Mouse (Mus musculus): ENCODE data around the gene Taar6. TPM values are rescaled to one million over a fixed set of nuclear protein-coding genes. Genes with fewer than 3 reads are reported as not detected.

Taar6 gene
- total and polyA plus RNA-seq, 3 experiments = not detected

DNA sequence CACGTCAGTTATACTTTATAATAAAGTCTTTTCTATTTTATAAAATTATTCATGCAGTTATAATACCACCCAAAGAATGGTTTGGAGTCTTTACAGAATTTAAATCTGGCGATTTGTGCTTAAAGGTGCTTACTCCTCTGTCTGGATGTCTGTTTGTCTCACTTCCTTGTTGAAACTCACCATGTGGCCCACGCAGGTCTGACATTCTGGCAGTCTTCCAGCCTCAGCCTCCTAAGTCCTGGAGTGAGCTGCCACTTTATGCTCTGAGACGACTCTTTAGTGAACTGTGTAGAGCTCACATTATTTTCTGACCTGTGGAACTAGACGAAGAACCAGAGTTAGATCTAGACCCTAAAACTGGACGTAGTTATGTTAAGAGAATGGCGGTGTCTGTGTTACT, 37.4 kb downstream of the Taar6 start:
- Histone ChIP-seq H3K4me3 (ENCODE audit: low read depth, low read length) (no peak overlapping the region), H3K36me3 (replicated peaks) (no peaks in the 10 kb centered on the region), H3K4me1 (ENCODE audit: insufficient read depth, low read depth, low read length) (no peaks in the 10 kb centered on the region), H3K9me3 (replicated peaks) (no peaks in the 10 kb centered on the region), H3K27me3 (ENCODE audit: insufficient read depth, low read length) (0 out of 2 replicates have a peak, but pooled peaks cover 2% of the 10 kb centered on the region)
- ATAC-seq (ENCODE audit: extremely low read depth, insufficient number of reproducible peaks, low FRiP score, poor library complexity, severe bottlenecking) (no peak), DNase-seq (ENCODE audit: low spot score) (no peak)
- TF ChIP-seq TAL1 (conservative IDR thresholded peaks at IDR 0.05; ENCODE audit: low read depth, low read length) (no peak), POLR2AphosphoS5 (IDR thresholded peaks at IDR 0.05; ENCODE audit: insufficient replicate concordance, low read depth, low read length) (no peak), CTCF (IDR thresholded peaks at IDR 0.05; ENCODE audit: low read depth, low read length) (no peak), GATA1 (IDR thresholded peaks at IDR 0.05; ENCODE audit: borderline replicate concordance, low read length) (no peak), GATA2 (IDR thresholded peaks at IDR 0.05; ENCODE audit: borderline replicate concordance, low read depth, low read length) (no peak)

DNA sequence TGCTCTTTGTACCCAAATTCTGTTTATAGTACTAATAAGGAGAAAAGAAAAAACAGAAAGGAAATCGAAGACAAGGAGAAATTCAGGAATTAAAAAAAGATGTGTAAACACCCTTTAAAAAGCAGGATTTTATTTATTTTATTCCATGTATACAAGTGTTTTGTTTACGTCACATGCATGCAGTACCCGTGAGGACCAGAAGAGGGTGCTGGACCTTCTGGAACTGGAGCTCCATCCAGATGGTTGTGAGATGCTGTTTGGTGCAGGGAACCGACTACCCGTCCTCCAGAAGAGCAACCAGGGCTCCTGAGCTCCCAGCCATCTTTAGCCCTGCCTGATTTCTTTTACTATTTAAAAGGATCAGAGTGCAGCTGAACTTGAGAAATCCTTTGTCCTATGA, 43.0 kb downstream of the Taar6 start:
- Histone ChIP-seq H3K9me3 (replicated peaks) (no peaks in the 10 kb centered on the region), H3K4me3 (ENCODE audit: low read depth, low read length) (no peak overlapping the region), H3K27me3 (ENCODE audit: insufficient read depth, low read length) (no peaks in the 10 kb centered on the region), H3K36me3 (replicated peaks) (no peaks in the 10 kb centered on the region), H3K4me1 (ENCODE audit: insufficient read depth, low read depth, low read length) (no peaks in the 10 kb centered on the region)
- ATAC-seq (ENCODE audit: extremely low read depth, insufficient number of reproducible peaks, low FRiP score, poor library complexity, severe bottlenecking) (no peak), DNase-seq (ENCODE audit: low spot score) (no peak)
- TF ChIP-seq CTCF (IDR thresholded peaks at IDR 0.05; ENCODE audit: low read depth, low read length) = peak; percentile 40; the same call in 1 of the 2 replicates
- TF ChIP-seq GATA1 (IDR thresholded peaks at IDR 0.05; ENCODE audit: borderline replicate concordance, low read length) = no peak

DNA sequence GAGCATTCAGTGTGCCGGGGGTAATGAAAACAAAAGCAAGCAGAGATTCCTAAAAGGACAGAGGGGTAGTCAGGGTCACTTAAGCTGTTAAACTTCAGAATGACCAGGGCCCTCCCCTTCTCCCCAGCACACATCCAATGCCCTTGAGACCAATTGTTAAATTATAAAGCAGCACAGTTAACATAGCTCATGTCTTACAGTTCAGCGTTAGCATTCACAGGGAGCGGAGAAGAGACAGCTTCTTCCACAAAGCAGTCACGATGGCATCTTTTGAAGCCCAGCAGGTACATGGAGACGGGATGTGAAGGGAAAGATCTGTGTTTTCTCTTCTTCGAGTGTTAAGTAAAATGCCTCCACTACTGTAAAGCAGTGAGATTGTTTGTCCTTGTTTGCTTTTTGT, 47.1 kb downstream of the Taar6 start, which contains the start of gene Taar2:
Gene Taar2, plus strand, starts transcription at position 261 of the 400 bp plus-strand sequence.
- DNase-seq (ENCODE audit: low spot score) = no peak
- Histone ChIP-seq H3K27me3 (ENCODE audit: insufficient read depth, low read length) (no peaks in the 10 kb centered on the region), H3K4me1 (ENCODE audit: insufficient read depth, low read depth, low read length) (no peaks in the 10 kb centered on the region), H3K4me3 (ENCODE audit: low read depth, low read length) (no peak within 1 kb of the TSS), H3K36me3 (replicated peaks) (no peaks in the 10 kb centered on the region), H3K9me3 (replicated peaks) (no peaks in the 10 kb centered on the region)
- no peak; the same call in 1 of the 2 replicates for ATAC-seq (ENCODE audit: extremely low read depth, insufficient number of reproducible peaks, low FRiP score, poor library complexity, severe bottlenecking)
- TF ChIP-seq GATA1 (IDR thresholded peaks at IDR 0.05; ENCODE audit: borderline replicate concordance, low read length) = no peak
- no peak for TF ChIP-seq POLR2AphosphoS5 (IDR thresholded peaks at IDR 0.05; ENCODE audit: insufficient replicate concordance, low read depth, low read length)

DNA sequence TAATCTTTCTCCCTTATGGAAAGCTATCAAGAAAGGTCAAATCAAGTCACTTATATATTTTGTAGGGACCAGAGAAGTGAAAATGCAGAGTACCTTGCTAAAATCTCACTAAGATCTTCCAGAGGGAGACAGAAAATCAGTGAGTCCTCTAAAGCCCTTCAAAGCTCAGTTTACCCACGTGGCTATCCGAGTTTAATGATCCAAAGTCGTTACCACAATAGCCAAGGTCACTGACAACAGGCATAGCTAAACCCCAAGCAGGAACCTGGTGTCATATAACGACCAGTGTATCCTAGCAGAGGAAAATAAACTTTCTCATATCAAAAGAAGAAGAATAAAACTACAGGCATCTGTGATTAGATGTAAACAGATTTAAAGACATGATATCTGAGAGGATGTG, 47.8 kb downstream of the Taar6 start:
- DNase-seq (ENCODE audit: low spot score) (no peak), ATAC-seq (ENCODE audit: extremely low read depth, insufficient number of reproducible peaks, low FRiP score, poor library complexity, severe bottlenecking) (no peak)
- no peak overlapping the region for H3K4me3 ChIP-seq (ENCODE audit: low read depth, low read length)
- H3K4me1 ChIP-seq (ENCODE audit: insufficient read depth, low read depth, low read length) = no peaks in the 10 kb centered on the region
- no peaks in the 10 kb centered on the region for H3K36me3 ChIP-seq (replicated peaks)
- H3K9me3 ChIP-seq (replicated peaks) = no peaks in the 10 kb centered on the region
- TF ChIP-seq GATA2 (IDR thresholded peaks at IDR 0.05; ENCODE audit: borderline replicate concordance, low read depth, low read length) (no peak), TAL1 (conservative IDR thresholded peaks at IDR 0.05; ENCODE audit: low read depth, low read length) (no peak), CTCF (IDR thresholded peaks at IDR 0.05; ENCODE audit: low read depth, low read length) (no peak), GATA1 (IDR thresholded peaks at IDR 0.05; ENCODE audit: borderline replicate concordance, low read length) (no peak), POLR2AphosphoS5 (IDR thresholded peaks at IDR 0.05; ENCODE audit: insufficient replicate concordance, low read depth, low read length) (no peak)
- H3K27me3 ChIP-seq (ENCODE audit: insufficient read depth, low read length) = no peaks in the 10 kb centered on the region

Other genes with a start within 250 kb of the Taar6 start
- 1,930 and 2,036 TPM in 2 replicates for gene Rps12, start 198.4 kb downstream of the Taar6 start, total RNA-seq (2014; fragmentation: Nextera tagmentation)
- 1,882 and 2,182 TPM in 2 replicates for gene Rps12, start 198.4 kb downstream of the Taar6 start, total RNA-seq (2017)
- 1,152 and 1,558 TPM in 2 replicates for gene Rps12, start 198.4 kb downstream of the Taar6 start, polyA plus RNA-seq (2012)
- gene Slc18b1, start 188.7 kb downstream of the Taar6 start, total RNA-seq (2014; fragmentation: Nextera tagmentation) = not detected in 2 replicates
- gene Slc18b1, start 188.7 kb downstream of the Taar6 start, total RNA-seq (2017) = not detected in 2 replicates
- not detected in 2 replicates for gene Slc18b1, start 188.7 kb downstream of the Taar6 start, polyA plus RNA-seq (2012)
- gene Vnn3, start 134.2 kb downstream of the Taar6 start, total RNA-seq (2014; fragmentation: Nextera tagmentation) = not detected in 2 replicates
- not detected in 2 replicates for gene Vnn3, start 134.2 kb downstream of the Taar6 start, total RNA-seq (2017)
- gene Vnn3, start 134.2 kb downstream of the Taar6 start, polyA plus RNA-seq (2012) = not detected in 2 replicates
- not detected in 2 replicates for gene Vnn1, start 91.0 kb downstream of the Taar6 start, total RNA-seq (2014; fragmentation: Nextera tagmentation)
- gene Vnn1, start 91.0 kb downstream of the Taar6 start, total RNA-seq (2017) = 0.06 TPM in 1 of 2 replicates, not detected in the other
- not detected in 2 replicates for gene Vnn1, start 91.0 kb downstream of the Taar6 start, polyA plus RNA-seq (2012)
- not detected in 2 replicates for gene Taar1, start 65.3 kb downstream of the Taar6 start, total RNA-seq (2014; fragmentation: Nextera tagmentation)
- 0.23 TPM in 1 of 2 replicates, not detected in the other for gene Taar1, start 65.3 kb downstream of the Taar6 start, total RNA-seq (2017)
- not detected in 2 replicates for gene Taar1, start 65.3 kb downstream of the Taar6 start, polyA plus RNA-seq (2012)
- gene Taar2, start 47.1 kb downstream of the Taar6 start, total RNA-seq (2014; fragmentation: Nextera tagmentation) = not detected in 2 replicates
- gene Taar2, start 47.1 kb downstream of the Taar6 start, total RNA-seq (2017) = 0.12 TPM in 1 of 2 replicates, not detected in the other
- not detected in 2 replicates for gene Taar2, start 47.1 kb downstream of the Taar6 start, polyA plus RNA-seq (2012)
- not detected in 2 replicates for gene Taar3, start 36.1 kb downstream of the Taar6 start, total RNA-seq (2014; fragmentation: Nextera tagmentation)
- gene Taar3, start 36.1 kb downstream of the Taar6 start, total RNA-seq (2017) = 0.11 TPM in 1 of 2 replicates, not detected in the other
- not detected in 2 replicates for gene Taar3, start 36.1 kb downstream of the Taar6 start, polyA plus RNA-seq (2012)
- not detected in 2 replicates for gene Taar4, start 25.2 kb downstream of the Taar6 start, total RNA-seq (2014; fragmentation: Nextera tagmentation)
- 0.29 TPM in 1 of 2 replicates, not detected in the other for gene Taar4, start 25.2 kb downstream of the Taar6 start, total RNA-seq (2017)
- gene Taar4, start 25.2 kb downstream of the Taar6 start, polyA plus RNA-seq (2012) = not detected in 2 replicates
- not detected in 2 replicates for gene Taar5, start 14.9 kb downstream of the Taar6 start, total RNA-seq (2014; fragmentation: Nextera tagmentation)
- 0.38 TPM in 1 of 2 replicates, not detected in the other for gene Taar5, start 14.9 kb downstream of the Taar6 start, total RNA-seq (2017)
- gene Taar5, start 14.9 kb downstream of the Taar6 start, polyA plus RNA-seq (2012) = not detected in 2 replicates
- gene Taar7a, start 7.8 kb upstream of the Taar6 start, total RNA-seq (2014; fragmentation: Nextera tagmentation) = not detected in 2 replicates
- not detected in 2 replicates for gene Taar7a, start 7.8 kb upstream of the Taar6 start, total RNA-seq (2017)
- not detected in 2 replicates for gene Taar7a, start 7.8 kb upstream of the Taar6 start, polyA plus RNA-seq (2012)
- gene Taar7b, start 14.3 kb upstream of the Taar6 start, total RNA-seq (2014; fragmentation: Nextera tagmentation) = not detected in 2 replicates
- not detected in 2 replicates for gene Taar7b, start 14.3 kb upstream of the Taar6 start, total RNA-seq (2017)
- gene Taar7b, start 14.3 kb upstream of the Taar6 start, polyA plus RNA-seq (2012) = not detected in 2 replicates
- not detected in 2 replicates for gene Taar7d, start 41.6 kb upstream of the Taar6 start, total RNA-seq (2014; fragmentation: Nextera tagmentation)
- 0.16 TPM in 1 of 2 replicates, not detected in the other for gene Taar7d, start 41.6 kb upstream of the Taar6 start, total RNA-seq (2017)
- gene Taar7d, start 41.6 kb upstream of the Taar6 start, polyA plus RNA-seq (2012) = not detected in 2 replicates
- gene Taar7e, start 52.0 kb upstream of the Taar6 start, total RNA-seq (2014; fragmentation: Nextera tagmentation) = not detected in 2 replicates
- gene Taar7e, start 52.0 kb upstream of the Taar6 start, total RNA-seq (2017) = 0.33 TPM in 1 of 2 replicates, not detected in the other
- gene Taar7e, start 52.0 kb upstream of the Taar6 start, polyA plus RNA-seq (2012) = not detected in 2 replicates
- gene Taar7f, start 63.9 kb upstream of the Taar6 start, total RNA-seq (2014; fragmentation: Nextera tagmentation) = not detected in 2 replicates
- not detected in 2 replicates for gene Taar7f, start 63.9 kb upstream of the Taar6 start, total RNA-seq (2017)
- gene Taar7f, start 63.9 kb upstream of the Taar6 start, polyA plus RNA-seq (2012) = not detected in 2 replicates
- not detected in 2 replicates for gene Taar8a, start 90.9 kb upstream of the Taar6 start, total RNA-seq (2014; fragmentation: Nextera tagmentation)
- gene Taar8a, start 90.9 kb upstream of the Taar6 start, total RNA-seq (2017) = not detected in 2 replicates
- gene Taar8a, start 90.9 kb upstream of the Taar6 start, polyA plus RNA-seq (2012) = not detected in 2 replicates
- gene Taar8b, start 106.6 kb upstream of the Taar6 start, total RNA-seq (2014; fragmentation: Nextera tagmentation) = not detected in 2 replicates
- gene Taar8b, start 106.6 kb upstream of the Taar6 start, total RNA-seq (2017) = not detected in 2 replicates
- gene Taar8b, start 106.6 kb upstream of the Taar6 start, polyA plus RNA-seq (2012) = not detected in 2 replicates
- gene Taar8c, start 116.3 kb upstream of the Taar6 start, total RNA-seq (2014; fragmentation: Nextera tagmentation) = not detected in 2 replicates
- not detected in 2 replicates for gene Taar8c, start 116.3 kb upstream of the Taar6 start, total RNA-seq (2017)
- not detected in 2 replicates for gene Taar8c, start 116.3 kb upstream of the Taar6 start, polyA plus RNA-seq (2012)
- not detected in 2 replicates for gene Taar9, start 123.9 kb upstream of the Taar6 start, total RNA-seq (2014; fragmentation: Nextera tagmentation)
- gene Taar9, start 123.9 kb upstream of the Taar6 start, total RNA-seq (2017) = 0.11 TPM in 1 of 2 replicates, not detected in the other
- not detected in 2 replicates for gene Taar9, start 123.9 kb upstream of the Taar6 start, polyA plus RNA-seq (2012)
- 33.1 and 61.8 TPM in 2 replicates for gene Stx7, start 163.7 kb upstream of the Taar6 start, total RNA-seq (2014; fragmentation: Nextera tagmentation)
- gene Stx7, start 163.7 kb upstream of the Taar6 start, total RNA-seq (2017) = 35.7 and 39.2 TPM in 2 replicates
- 40.7 and 47.8 TPM in 2 replicates for gene Stx7, start 163.7 kb upstream of the Taar6 start, polyA plus RNA-seq (2012)
- not detected in 2 replicates for gene Moxd1, start 237.9 kb upstream of the Taar6 start, total RNA-seq (2014; fragmentation: Nextera tagmentation)
- 0.06 TPM in 1 of 2 replicates, not detected in the other for gene Moxd1, start 237.9 kb upstream of the Taar6 start, total RNA-seq (2017)
- gene Moxd1, start 237.9 kb upstream of the Taar6 start, polyA plus RNA-seq (2012) = not detected in 2 replicates

All from G1E (cell line).